Mouse (Mus musculus) heart, adult 2 months (tissue): ENCODE measurements at regions not wholly inside any gene's neighbourhood (a gene's known extent, or its start where the extent isn't known, plus 50 kb on each side); places are given as distances from the start of the nearest gene placed in this dataset.

Experiments
- CTCF ChIP-seq: fragments of 200-600 bp; IDR thresholded peaks from 2 replicates; pipeline ENCODE4 v1.8.1; 2022; ENCODE audit warnings: antibody characterized with exemption, mild to moderate bottlenecking, moderate library complexity
- EP300 ChIP-seq: fragments of 200-500 bp; IDR thresholded peaks from 2 replicates; pipeline ENCODE4 v1.6.1; 2011; ENCODE audit warnings: low read depth, low read length, control low read depth; ENCODE audit not compliant: insufficient read depth
- POLR2A ChIP-seq: fragments of 200-500 bp; IDR thresholded peaks from 2 replicates; pipeline ENCODE4 v1.6.1; 2011; ENCODE audit warnings: mild to moderate bottlenecking, low read depth, low read length, control low read depth; ENCODE audit not compliant: insufficient read depth

DNA sequence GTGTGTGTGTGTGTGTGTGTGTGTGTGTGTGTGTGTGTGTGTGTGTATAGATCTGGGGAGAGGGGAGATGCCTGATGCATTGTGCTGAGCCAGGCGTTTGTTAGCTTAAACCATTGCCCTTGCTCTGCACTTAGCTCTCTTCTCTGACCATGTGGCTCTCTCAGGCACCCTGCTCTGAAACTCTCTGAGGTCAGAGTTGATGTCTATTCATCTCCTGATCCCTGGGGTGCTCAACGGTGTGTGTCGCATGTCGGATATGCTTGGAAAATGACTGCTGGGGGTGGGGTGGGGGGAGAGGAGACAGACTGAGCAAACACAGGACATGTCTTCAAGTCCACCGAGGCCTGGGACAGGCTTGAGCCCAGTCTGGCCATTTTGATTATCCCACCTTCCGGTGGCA lies 446.4 kb downstream of the Tshz3 start:
- no peak for TF ChIP-seq CTCF
- no peak for TF ChIP-seq POLR2A
- no peak for TF ChIP-seq EP300
